Mouse (Mus musculus): Measurements from ENCODE around the gene Olfr298. TPM values are rescaled to one million over a fixed set of nuclear protein-coding genes. Genes with fewer than 3 reads are reported as not detected.

Gene Olfr298
- polyA plus RNA-seq (2012) = not detected in 2 replicates

GRCm38 (mm10) chr7:86492384-86492783 lies at the start of gene Olfr298:
Olfr298 (minus strand) TSS chr7:86492484.
- TF ChIP-seq GATA1 (IDR thresholded peaks at IDR 0.05; ENCODE audit: low read length) = no peak

DNA sequence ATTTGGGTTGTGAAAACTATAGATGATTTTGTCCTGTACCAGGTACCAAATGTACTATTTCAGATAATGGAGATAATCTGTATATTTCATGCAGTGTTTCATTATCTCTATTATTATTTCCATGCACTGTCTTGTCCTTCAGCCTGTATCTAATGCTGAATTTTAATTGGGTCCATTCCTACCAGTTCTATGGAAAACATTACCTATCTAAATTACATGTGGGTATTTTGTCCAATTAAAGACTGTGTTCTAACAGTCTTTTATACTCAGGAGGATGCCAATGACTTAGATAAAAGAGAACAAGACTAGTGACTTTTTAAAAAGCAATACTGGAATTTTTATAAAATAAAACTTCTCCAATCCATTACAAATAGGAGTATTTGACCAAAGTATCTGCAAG lies 27.4 kb upstream of the Olfr298 start, which contains the start of gene Olfr297:
Gene Olfr297, plus strand, starts transcription at position 301 of the 400 bp plus-strand sequence.
- TF ChIP-seq GATA1 (IDR thresholded peaks at IDR 0.05; ENCODE audit: low read length) = no peak

- TF ChIP-seq GATA1 (IDR thresholded peaks at IDR 0.05; ENCODE audit: low read length) = no peak
Observed at GRCm38 (mm10) chr7:86459621-86460020, 32.7 kb downstream of the Olfr298 start, which contains the start of gene Olfr299. Olfr299 (plus strand) TSS chr7:86459921.

Other genes with a start within 250 kb of the Olfr298 start
- gene Vmn2r76, start 246.2 kb downstream of the Olfr298 start, polyA plus RNA-seq (2012) = not detected in 2 replicates
- not detected in 2 replicates for gene Olfr310, start 215.3 kb downstream of the Olfr298 start, polyA plus RNA-seq (2012)
- not detected in 2 replicates for gene Olfr309, start 178.8 kb downstream of the Olfr298 start, polyA plus RNA-seq (2012)
- gene Olfr308, start 166.9 kb downstream of the Olfr298 start, polyA plus RNA-seq (2012) = not detected in 2 replicates
- not detected in 2 replicates for gene Olfr307, start 154.9 kb downstream of the Olfr298 start, polyA plus RNA-seq (2012)
- gene Olfr305, start 125.6 kb downstream of the Olfr298 start, polyA plus RNA-seq (2012) = not detected in 2 replicates
- gene Olfr304, start 105.8 kb downstream of the Olfr298 start, polyA plus RNA-seq (2012) = not detected in 2 replicates
- not detected in 2 replicates for gene Olfr303, start 94.7 kb downstream of the Olfr298 start, polyA plus RNA-seq (2012)
- not detected in 2 replicates for gene Olfr301, start 88.6 kb downstream of the Olfr298 start, polyA plus RNA-seq (2012)
- not detected in 2 replicates for gene Olfr299, start 32.6 kb downstream of the Olfr298 start, polyA plus RNA-seq (2012)
- gene Olfr297, start 27.5 kb upstream of the Olfr298 start, polyA plus RNA-seq (2012) = not detected in 2 replicates
- not detected in 2 replicates for gene Olfr295, start 91.4 kb upstream of the Olfr298 start, polyA plus RNA-seq (2012)
- not detected in 2 replicates for gene Olfr294, start 124.2 kb upstream of the Olfr298 start, polyA plus RNA-seq (2012)
- not detected in 2 replicates for gene Olfr293, start 156.6 kb upstream of the Olfr298 start, polyA plus RNA-seq (2012)
- not detected in 2 replicates for gene Olfr292, start 195.8 kb upstream of the Olfr298 start, polyA plus RNA-seq (2012)

Measured in G1E-ER4 (cell line).